9 mouse cellular contexts compared by ENCODE assay signal in genomic region chr3:96692506-96692905, GRCm38 (mm10). TPM values are rescaled to one million over a fixed set of nuclear protein-coding genes. Genes with fewer than 3 reads are reported as not detected.
DNase-seq lines count a peak whose midpoint lies in the region; ATAC-seq and TF ChIP-seq lines count a peak whose summit lies in the region.
"Had no signal": no experiment of that assay in that cellular context is flagged by ENCODE, and none has a peak within 500 bp of the region (broad histone marks: within the 10 kb centered on the region; RNA-seq: fewer than 3 reads in every experiment).

No protein-coding gene starts in this region.

- peak; percentile 38 for DNase-seq in heart, postnatal 0 days (ENCODE audit: low spot score)
- DNase-seq in heart, adult 9 months (ENCODE audit: low spot score in 2 of 2), result no peak
- peak; percentile 43 for DNase-seq in midbrain, postnatal 0 days (ENCODE audit: low spot score)
- no peak for DNase-seq in frontal cortex, postnatal 14 days (ENCODE audit: low spot score in 2 of 2)
- DNase-seq: kidney, postnatal 25 days had no signal

- H3K4me1 ChIP-seq in heart, postnatal 0 days (ENCODE audit: control insufficient read depth, insufficient read depth), result no peaks in the 10 kb centered on the region; the same call in 1 of the 2 replicates
- no peaks in the 10 kb centered on the region for H3K4me1 ChIP-seq in midbrain, postnatal 0 days (ENCODE audit: insufficient read depth, low read length)
- peaks cover 12% of the 10 kb centered on the region for H3K4me1 ChIP-seq in midbrain, embryonic 15.5 days
- peaks cover 13% of the 10 kb centered on the region for H3K4me1 ChIP-seq in embryonic facial prominence, embryonic 13.5 days
- peaks cover 8% of the 10 kb centered on the region for H3K4me1 ChIP-seq in stomach, embryonic 16.5 days (ENCODE audit: control insufficient read depth, insufficient read depth, low read length)
- peaks cover 4% of the 10 kb centered on the region; the same call in 1 of the 2 replicates for H3K4me1 ChIP-seq in midbrain, embryonic 16.5 days (ENCODE audit: control insufficient read depth, insufficient read depth, low read length)

- H3K9me3 ChIP-seq in heart, postnatal 0 days (replicated peaks; ENCODE audit: control insufficient read depth, low read length), result no peaks in the 10 kb centered on the region
- no peaks in the 10 kb centered on the region for H3K9me3 ChIP-seq in midbrain, postnatal 0 days (ENCODE audit: low read length)
- no peaks in the 10 kb centered on the region for H3K9me3 ChIP-seq in midbrain, embryonic 15.5 days
- no peaks in the 10 kb centered on the region for H3K9me3 ChIP-seq in embryonic facial prominence, embryonic 13.5 days
- no peaks in the 10 kb centered on the region for H3K9me3 ChIP-seq in stomach, embryonic 16.5 days (replicated peaks; ENCODE audit: control insufficient read depth, low read length)
- H3K9me3 ChIP-seq in midbrain, embryonic 16.5 days (replicated peaks; ENCODE audit: control insufficient read depth, low read length, poor library complexity, severe bottlenecking), result no peaks in the 10 kb centered on the region

- no peak overlapping the region for H3K9ac ChIP-seq in heart, postnatal 0 days (replicated peaks; ENCODE audit: low read depth, low read length)
- H3K9ac ChIP-seq in midbrain, postnatal 0 days (replicated peaks; ENCODE audit: low read length, poor library complexity, severe bottlenecking), result no peak overlapping the region
- H3K9ac ChIP-seq in midbrain, embryonic 15.5 days, result no peak overlapping the region
- H3K9ac ChIP-seq in embryonic facial prominence, embryonic 13.5 days, result 0 out of 2 replicates have a peak overlapping the region, but pooled peaks have one; percentile 46
- H3K9ac ChIP-seq in stomach, embryonic 16.5 days (ENCODE audit: low read length), result no peak overlapping the region; the same call in 1 of the 2 replicates
- no peak overlapping the region for H3K9ac ChIP-seq in midbrain, embryonic 16.5 days (ENCODE audit: low read depth, low read length)

- no peak overlapping the region for H3K4me3 ChIP-seq in heart, postnatal 0 days (ENCODE audit: low read depth, low read length)
- no peak overlapping the region for H3K4me3 ChIP-seq in midbrain, postnatal 0 days (ENCODE audit: low read depth, low read length)
- H3K4me3 ChIP-seq in midbrain, embryonic 15.5 days, result no peak overlapping the region
- H3K4me3 ChIP-seq in embryonic facial prominence, embryonic 13.5 days, result no peak overlapping the region
- no peak overlapping the region for H3K4me3 ChIP-seq in stomach, embryonic 16.5 days (replicated peaks; ENCODE audit: low read length)
- no peak overlapping the region for H3K4me3 ChIP-seq in midbrain, embryonic 16.5 days (ENCODE audit: low read depth, low read length)

- H3K36me3 ChIP-seq in heart, postnatal 0 days (replicated peaks; ENCODE audit: control insufficient read depth, insufficient read depth, low read length), result no peaks in the 10 kb centered on the region
- no peaks in the 10 kb centered on the region for H3K36me3 ChIP-seq in midbrain, postnatal 0 days (ENCODE audit: insufficient read depth, low read length)
- no peaks in the 10 kb centered on the region for H3K36me3 ChIP-seq in midbrain, embryonic 15.5 days (replicated peaks)
- H3K36me3 ChIP-seq in embryonic facial prominence, embryonic 13.5 days, result no peaks in the 10 kb centered on the region
- no peaks in the 10 kb centered on the region for H3K36me3 ChIP-seq in stomach, embryonic 16.5 days (ENCODE audit: control insufficient read depth, insufficient read depth, low read length)
- no peaks in the 10 kb centered on the region for H3K36me3 ChIP-seq in midbrain, embryonic 16.5 days (ENCODE audit: control insufficient read depth, insufficient read depth, low read length)

- H3K27ac ChIP-seq in heart, postnatal 0 days (ENCODE audit: low read depth), result no peak overlapping the region
- H3K27ac ChIP-seq in midbrain, postnatal 0 days (ENCODE audit: low read depth, low read length), result no peak overlapping the region
- H3K27ac ChIP-seq in midbrain, embryonic 15.5 days, result no peak overlapping the region
- no peak overlapping the region for H3K27ac ChIP-seq in embryonic facial prominence, embryonic 13.5 days
- H3K27ac ChIP-seq in stomach, embryonic 16.5 days (ENCODE audit: low read length), result peak overlapping the region; percentile 23; the same call in 1 of the 2 replicates
- no peak overlapping the region for H3K27ac ChIP-seq in midbrain, embryonic 16.5 days (ENCODE audit: low read length)

- H3K27me3 ChIP-seq in heart, postnatal 0 days (ENCODE audit: control insufficient read depth, insufficient read depth, low read length), result no peaks in the 10 kb centered on the region
- H3K27me3 ChIP-seq in midbrain, postnatal 0 days (ENCODE audit: insufficient read depth, low read length), result no peaks in the 10 kb centered on the region
- no peaks in the 10 kb centered on the region for H3K27me3 ChIP-seq in midbrain, embryonic 15.5 days (replicated peaks)
- H3K27me3 ChIP-seq in embryonic facial prominence, embryonic 13.5 days, result no peaks in the 10 kb centered on the region
- H3K27me3 ChIP-seq in stomach, embryonic 16.5 days (ENCODE audit: control insufficient read depth, insufficient read depth, low read length), result no peaks in the 10 kb centered on the region
- no peaks in the 10 kb centered on the region for H3K27me3 ChIP-seq in midbrain, embryonic 16.5 days (ENCODE audit: control insufficient read depth, insufficient read depth, low read depth, low read length)

- no peak overlapping the region for H3K4me2 ChIP-seq in heart, postnatal 0 days (ENCODE audit: low read depth, low read length)
- H3K4me2 ChIP-seq in midbrain, postnatal 0 days (ENCODE audit: low read depth, low read length, poor library complexity, severe bottlenecking), result no peak overlapping the region
- no peak overlapping the region for H3K4me2 ChIP-seq in midbrain, embryonic 15.5 days
- no peak overlapping the region for H3K4me2 ChIP-seq in embryonic facial prominence, embryonic 13.5 days
- H3K4me2 ChIP-seq in stomach, embryonic 16.5 days (ENCODE audit: low read depth, low read length), result 0 out of 2 replicates have a peak overlapping the region, but pooled peaks have one; percentile 12
- no peak overlapping the region for H3K4me2 ChIP-seq in midbrain, embryonic 16.5 days (ENCODE audit: low read length)

- ATAC-seq in heart, postnatal 0 days (ENCODE audit: insufficient read depth, low read depth), result no peak
- no peak for ATAC-seq in midbrain, postnatal 0 days (ENCODE audit: low FRiP score)
- ATAC-seq in midbrain, embryonic 15.5 days (replicated peaks), result no peak
- no peak for ATAC-seq in embryonic facial prominence, embryonic 13.5 days (ENCODE audit: insufficient number of reproducible peaks, insufficient read depth, low FRiP score, low TSS enrichment, low read depth)
- no peak for ATAC-seq in stomach, embryonic 16.5 days (ENCODE audit: insufficient read depth, low FRiP score)
- no peak for ATAC-seq in midbrain, embryonic 16.5 days

- TF ChIP-seq EP300 in heart, postnatal 0 days (IDR thresholded peaks at IDR 0.05; ENCODE audit: low read depth), result no peak

- WGBS in heart, postnatal 0 days, result 22% methylated on average over 3 of the region's 3 CpGs
- 13% methylated on average over 3 of the region's 3 CpGs for WGBS in midbrain, postnatal 0 days
- WGBS in midbrain, embryonic 15.5 days, result 12% methylated on average over 3 of the region's 3 CpGs
- 12% methylated on average over 3 of the region's 3 CpGs for WGBS in embryonic facial prominence, embryonic 13.5 days
- WGBS in stomach, embryonic 16.5 days, result 12% methylated on average over 3 of the region's 3 CpGs
- WGBS in midbrain, embryonic 16.5 days, result 11% methylated on average over 3 of the region's 3 CpGs

- peak; percentile 48 for TF ChIP-seq CTCF in heart, postnatal 0 days (IDR thresholded peaks at IDR 0.05; ENCODE audit: low read depth)
- TF ChIP-seq CTCF in midbrain, postnatal 0 days (IDR thresholded peaks at IDR 0.05), result peak; percentile 61

RNA-seq across cellular contexts. Expression of gene Pias3, which starts 3.7 kb away (rescaled TPM):
- 13.8 and 17.4 TPM in 2 replicates for total RNA-seq in heart, postnatal 0 days (2014; rRNA removed; ENCODE audit: low replicate concordance)
- polyA plus RNA-seq in heart, postnatal 0 days (2015; fragmentation: Nextera tagmentation; extraction: Ambion mirVana), result 19.3 and 22.5 TPM in 2 replicates
- total RNA-seq in midbrain, postnatal 0 days (2014; rRNA removed), result 33.1 and 46.0 TPM in 2 replicates
- polyA plus RNA-seq in midbrain, postnatal 0 days (2015; fragmentation: Nextera tagmentation; extraction: Ambion mirVana), result 44.2 and 49.7 TPM in 2 replicates
- 37.8 and 38.7 TPM in 2 replicates for polyA plus RNA-seq in midbrain, embryonic 15.5 days (2015; fragmentation: Nextera tagmentation; extraction: Ambion mirVana)
- polyA plus RNA-seq in embryonic facial prominence, embryonic 13.5 days (2015; fragmentation: Nextera tagmentation; extraction: Ambion mirVana), result 71.5 and 75.2 TPM in 2 replicates
- 54.6 and 60.2 TPM in 2 replicates for polyA plus RNA-seq in stomach, embryonic 16.5 days (2015; fragmentation: Nextera tagmentation; extraction: Ambion mirVana)
- 38.7 and 41.6 TPM in 2 replicates for polyA plus RNA-seq in midbrain, embryonic 16.5 days (2015; fragmentation: Nextera tagmentation; extraction: Ambion mirVana)

RNA-seq across cellular contexts. Expression of gene Nudt17, which starts 15.9 kb away (rescaled TPM):
- total RNA-seq in heart, postnatal 0 days (2014; rRNA removed; ENCODE audit: low replicate concordance), result 2.5 and 9.9 TPM in 2 replicates
- polyA plus RNA-seq in heart, postnatal 0 days (2015; fragmentation: Nextera tagmentation; extraction: Ambion mirVana), result 6.9 and 7.9 TPM in 2 replicates
- total RNA-seq in midbrain, postnatal 0 days (2014; rRNA removed), result 6.5 and 11.9 TPM in 2 replicates
- polyA plus RNA-seq in midbrain, postnatal 0 days (2015; fragmentation: Nextera tagmentation; extraction: Ambion mirVana), result 18.5 and 20.6 TPM in 2 replicates
- 13.5 and 15.4 TPM in 2 replicates for polyA plus RNA-seq in midbrain, embryonic 15.5 days (2015; fragmentation: Nextera tagmentation; extraction: Ambion mirVana)
- 13.5 and 16.5 TPM in 2 replicates for polyA plus RNA-seq in embryonic facial prominence, embryonic 13.5 days (2015; fragmentation: Nextera tagmentation; extraction: Ambion mirVana)
- 7.0 and 9.2 TPM in 2 replicates for polyA plus RNA-seq in stomach, embryonic 16.5 days (2015; fragmentation: Nextera tagmentation; extraction: Ambion mirVana)
- polyA plus RNA-seq in midbrain, embryonic 16.5 days (2015; fragmentation: Nextera tagmentation; extraction: Ambion mirVana), result 16.0 and 17.2 TPM in 2 replicates

RNA-seq across cellular contexts. Expression of gene Ankrd35, which starts 22.6 kb away (rescaled TPM):
- 0.39 and 0.88 TPM in 2 replicates for total RNA-seq in heart, postnatal 0 days (2014; rRNA removed; ENCODE audit: low replicate concordance)
- 0.31 and 0.32 TPM in 2 replicates for polyA plus RNA-seq in heart, postnatal 0 days (2015; fragmentation: Nextera tagmentation; extraction: Ambion mirVana)
- total RNA-seq in midbrain, postnatal 0 days (2014; rRNA removed), result 4.9 and 8.5 TPM in 2 replicates
- polyA plus RNA-seq in midbrain, postnatal 0 days (2015; fragmentation: Nextera tagmentation; extraction: Ambion mirVana), result 3.7 and 4.3 TPM in 2 replicates
- 2.1 TPM in 2 replicates for polyA plus RNA-seq in midbrain, embryonic 15.5 days (2015; fragmentation: Nextera tagmentation; extraction: Ambion mirVana)
- 1.3 and 2.1 TPM in 2 replicates for polyA plus RNA-seq in embryonic facial prominence, embryonic 13.5 days (2015; fragmentation: Nextera tagmentation; extraction: Ambion mirVana)
- polyA plus RNA-seq in stomach, embryonic 16.5 days (2015; fragmentation: Nextera tagmentation; extraction: Ambion mirVana), result 8.0 and 10.5 TPM in 2 replicates
- polyA plus RNA-seq in midbrain, embryonic 16.5 days (2015; fragmentation: Nextera tagmentation; extraction: Ambion mirVana), result 2.9 and 3.2 TPM in 2 replicates

RNA-seq across cellular contexts. Expression of gene Polr3c, which starts 34.9 kb away (rescaled TPM):
- 9.7 and 25.4 TPM in 2 replicates for total RNA-seq in heart, postnatal 0 days (2014; rRNA removed; ENCODE audit: low replicate concordance)
- 21.7 and 23.0 TPM in 2 replicates for polyA plus RNA-seq in heart, postnatal 0 days (2015; fragmentation: Nextera tagmentation; extraction: Ambion mirVana)
- 12.6 and 14.7 TPM in 2 replicates for total RNA-seq in midbrain, postnatal 0 days (2014; rRNA removed)
- 26.4 and 30.7 TPM in 2 replicates for polyA plus RNA-seq in midbrain, postnatal 0 days (2015; fragmentation: Nextera tagmentation; extraction: Ambion mirVana)
- polyA plus RNA-seq in midbrain, embryonic 15.5 days (2015; fragmentation: Nextera tagmentation; extraction: Ambion mirVana), result 33.7 and 33.8 TPM in 2 replicates
- polyA plus RNA-seq in embryonic facial prominence, embryonic 13.5 days (2015; fragmentation: Nextera tagmentation; extraction: Ambion mirVana), result 33.3 and 34.5 TPM in 2 replicates
- polyA plus RNA-seq in stomach, embryonic 16.5 days (2015; fragmentation: Nextera tagmentation; extraction: Ambion mirVana), result 30.3 and 33.9 TPM in 2 replicates
- 33.3 and 34.0 TPM in 2 replicates for polyA plus RNA-seq in midbrain, embryonic 16.5 days (2015; fragmentation: Nextera tagmentation; extraction: Ambion mirVana)

RNA-seq across cellular contexts. Expression of gene Rnf115, which starts 35.0 kb away (rescaled TPM):
- 27.0 and 35.6 TPM in 2 replicates for total RNA-seq in heart, postnatal 0 days (2014; rRNA removed; ENCODE audit: low replicate concordance)
- polyA plus RNA-seq in heart, postnatal 0 days (2015; fragmentation: Nextera tagmentation; extraction: Ambion mirVana), result 29.0 and 30.0 TPM in 2 replicates
- 59.6 and 63.4 TPM in 2 replicates for total RNA-seq in midbrain, postnatal 0 days (2014; rRNA removed)
- polyA plus RNA-seq in midbrain, postnatal 0 days (2015; fragmentation: Nextera tagmentation; extraction: Ambion mirVana), result 71.8 and 76.5 TPM in 2 replicates
- polyA plus RNA-seq in midbrain, embryonic 15.5 days (2015; fragmentation: Nextera tagmentation; extraction: Ambion mirVana), result 67.1 and 73.4 TPM in 2 replicates
- polyA plus RNA-seq in embryonic facial prominence, embryonic 13.5 days (2015; fragmentation: Nextera tagmentation; extraction: Ambion mirVana), result 47.9 and 53.1 TPM in 2 replicates
- 34.0 and 38.4 TPM in 2 replicates for polyA plus RNA-seq in stomach, embryonic 16.5 days (2015; fragmentation: Nextera tagmentation; extraction: Ambion mirVana)
- polyA plus RNA-seq in midbrain, embryonic 16.5 days (2015; fragmentation: Nextera tagmentation; extraction: Ambion mirVana), result 71.4 and 75.8 TPM in 2 replicates

Comparison
In these comparisons a context has a peak if more than half of its experiments do, and no peak if none do; other contexts are left out.
1. DNase-seq: peak in heart, postnatal 0 days (single experiment) and midbrain, postnatal 0 days (single experiment); none in heart, adult 9 months (0 of 2) and frontal cortex, postnatal 14 days (0 of 2).